Mouse (Mus musculus): ENCODE measurements at regions not wholly inside any gene's neighbourhood (a gene's known extent, or its start where the extent isn't known, plus 50 kb on each side); places are given as distances from the start of the nearest gene placed in this dataset.
A peak's percentile ranks its signal among the peaks of the same experiment; 100 is the strongest.

GRCm38 (mm10) chr8:35935034-35935433 is 169.4 kb downstream of the Gm19410 start:
- DNase-seq (ENCODE audit: low spot score) = no peak

- DNase-seq (ENCODE audit: low spot score) = no peak
Observed at GRCm38 (mm10) chr8:35939199-35939598, 173.6 kb downstream of the Gm19410 start.

GRCm38 (mm10) chr8:35942515-35942914 is 176.9 kb downstream of the Gm19410 start:
- DNase-seq (ENCODE audit: low spot score) = no peak

- no peak for DNase-seq (ENCODE audit: low spot score)
Observed at GRCm38 (mm10) chr8:35943686-35944085, 178.1 kb downstream of the Gm19410 start.

GRCm38 (mm10) chr8:35944461-35944860 is 178.9 kb downstream of the Gm19410 start:
- DNase-seq (ENCODE audit: low spot score) = no peak

- DNase-seq (ENCODE audit: low spot score) = no peak
Observed at GRCm38 (mm10) chr8:35946539-35946940, 180.9 kb downstream of the Gm19410 start.

- no peak for DNase-seq (ENCODE audit: low spot score)
Observed at GRCm38 (mm10) chr8:35948146-35948545, 182.6 kb downstream of the Gm19410 start.

- no peak for DNase-seq (ENCODE audit: low spot score)
Observed at GRCm38 (mm10) chr8:35948751-35949183, 183.2 kb downstream of the Gm19410 start.

GRCm38 (mm10) chr8:35955506-35955905 is 189.9 kb downstream of the Gm19410 start:
- DNase-seq (ENCODE audit: low spot score) = no peak

- no peak for DNase-seq (ENCODE audit: low spot score)
Observed at GRCm38 (mm10) chr8:35956319-35956718, 190.7 kb downstream of the Gm19410 start.

GRCm38 (mm10) chr8:35959201-35959600 is 193.6 kb downstream of the Gm19410 start:
- DNase-seq (ENCODE audit: low spot score) = no peak

- DNase-seq (ENCODE audit: low spot score) = no peak
Observed at GRCm38 (mm10) chr8:35960867-35961614, 195.5 kb downstream of the Gm19410 start.

GRCm38 (mm10) chr8:35961615-35962220 is 196.1 kb downstream of the Gm19410 start:
- DNase-seq (ENCODE audit: low spot score) = peak; percentile 59

GRCm38 (mm10) chr8:35964932-35965331 is 199.3 kb downstream of the Gm19410 start:
- DNase-seq (ENCODE audit: low spot score) = no peak

- DNase-seq (ENCODE audit: low spot score) = no peak
Observed at GRCm38 (mm10) chr8:35968341-35968740, 202.8 kb downstream of the Gm19410 start.

- DNase-seq (ENCODE audit: low spot score) = no peak
Observed at GRCm38 (mm10) chr8:35971082-35971481, 205.5 kb downstream of the Gm19410 start.

- DNase-seq (ENCODE audit: low spot score) = no peak
Observed at GRCm38 (mm10) chr8:35974323-35975029, 208.9 kb downstream of the Gm19410 start.

- no peak for DNase-seq (ENCODE audit: low spot score)
Observed at GRCm38 (mm10) chr8:35979638-35980255, 214.2 kb downstream of the Gm19410 start.

GRCm38 (mm10) chr8:35983083-35983482 is 217.5 kb downstream of the Gm19410 start:
- DNase-seq (ENCODE audit: low spot score) = no peak

- no peak for DNase-seq (ENCODE audit: low spot score)
Observed at GRCm38 (mm10) chr8:35985152-35985689, 219.6 kb downstream of the Gm19410 start.

- no peak for DNase-seq (ENCODE audit: low spot score)
Observed at GRCm38 (mm10) chr8:35987327-35987726, 221.7 kb downstream of the Gm19410 start.

- DNase-seq (ENCODE audit: low spot score) = no peak
Observed at GRCm38 (mm10) chr8:35991013-35991412, 225.4 kb downstream of the Gm19410 start.
